Mouse (Mus musculus) left cerebral cortex, postnatal 25 days (tissue): ENCODE data around the gene Nrp1. TPM values are rescaled to one million over a fixed set of nuclear protein-coding genes. Genes with fewer than 3 reads are reported as not detected.

Source experiments
- DNase-seq, 2 experiments: peaks; one replicate each; pipeline ENCODE4 v3.0.0; 2022; ENCODE audit warnings: low spot score in 2 of 2, mixed read lengths in 1 of 2
- intact Hi-C: fragments of 180-260 bp; cut with DNase I; formaldehyde crosslinking; loops from one replicate; pipeline ENCODE4 v1.15.1; 2025
- total RNA-seq, 2 experiments: library from RNA; stranded (reverse); gene quantifications; 2 replicates each; pipeline ENCODE4 v1.2.3; 2021

Gene Nrp1
- total RNA-seq, 2 experiments from 2014 or later: 24.6 to 29.6 TPM

DNA sequence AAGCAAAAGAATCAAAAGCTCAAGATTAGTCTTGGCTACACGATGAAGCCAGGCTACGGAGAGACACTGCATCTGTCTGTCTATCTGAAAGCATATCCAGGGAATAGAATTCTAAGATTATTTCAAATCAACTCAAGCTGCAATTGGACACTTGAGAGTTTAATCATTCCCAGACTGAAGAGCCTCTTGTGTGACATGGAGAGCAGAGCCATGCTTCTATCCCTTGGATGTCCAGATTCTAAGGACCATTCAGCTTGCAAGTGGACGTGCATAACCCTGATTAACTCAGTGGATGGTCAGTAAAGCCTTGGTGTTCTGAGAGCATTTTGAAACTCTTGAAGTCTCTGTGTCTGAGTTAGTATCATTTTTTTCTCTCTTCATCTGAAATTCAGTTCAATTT lies 95.6 kb downstream of the Nrp1 start:
- intact Hi-C loops: no loop called here
- DNase-seq: no peak

DNA sequence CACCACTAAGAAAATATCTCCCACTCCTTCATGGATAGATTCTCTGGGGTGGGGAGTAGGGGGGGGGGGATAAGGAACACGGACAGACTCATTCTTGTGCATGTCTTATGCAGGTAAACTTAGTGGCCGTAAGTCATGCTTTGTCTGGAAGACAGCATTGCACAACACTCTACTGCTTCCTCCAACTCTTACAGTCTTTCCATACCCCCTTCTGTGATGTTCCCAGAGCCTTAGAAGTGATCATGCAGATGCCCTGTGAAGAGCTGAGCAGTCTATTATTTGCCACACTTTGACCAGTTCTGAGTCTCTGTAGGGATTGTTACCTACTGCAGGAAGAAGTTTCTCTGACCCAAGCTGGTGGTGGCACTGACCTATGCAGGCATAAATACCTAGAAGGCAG lies 98.9 kb downstream of the Nrp1 start:
- DNase-seq: no peak
- intact Hi-C loops: no loop called here

DNA sequence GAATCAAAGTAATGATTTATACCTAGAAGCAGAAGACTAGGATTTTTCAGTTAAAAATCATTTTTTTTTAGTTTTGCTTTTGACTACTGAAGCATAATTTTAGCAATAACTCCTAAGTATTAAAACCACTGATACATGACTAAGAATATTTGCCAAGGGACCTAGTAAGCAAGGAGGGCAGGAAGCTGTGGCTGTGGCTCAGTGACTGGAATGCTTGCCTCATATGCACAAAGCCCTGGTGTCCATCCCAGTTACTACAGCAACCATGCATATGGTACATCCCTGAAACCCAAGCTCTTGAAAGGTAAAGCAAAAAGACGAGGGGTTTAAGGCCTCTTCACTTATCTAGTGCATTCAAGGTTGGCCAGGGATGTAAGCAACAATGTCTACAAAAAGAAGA lies 101.3 kb downstream of the Nrp1 start:
- intact Hi-C loops: no loop called here
- no peak for DNase-seq

DNA sequence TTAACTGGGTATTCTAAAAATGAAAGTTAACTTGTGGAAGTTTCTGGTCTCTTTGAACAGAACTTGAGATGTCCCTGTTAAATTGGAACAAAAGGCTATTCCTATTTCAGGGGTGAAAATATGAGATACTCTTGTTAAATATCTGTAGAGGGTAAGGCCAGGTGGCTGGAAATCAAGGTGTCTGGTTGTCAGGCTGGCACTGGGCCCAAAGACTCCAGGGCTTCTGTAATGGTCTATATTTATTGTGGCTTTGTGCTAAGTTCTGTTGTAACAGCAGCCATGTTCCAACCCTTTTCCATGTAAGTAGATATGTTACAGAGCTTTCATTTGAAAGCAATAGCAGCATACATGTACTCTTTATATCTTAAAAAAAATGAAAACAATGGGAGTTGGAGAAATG lies 103.3 kb downstream of the Nrp1 start:
- intact Hi-C loops: no loop called here
- no peak for DNase-seq

DNA sequence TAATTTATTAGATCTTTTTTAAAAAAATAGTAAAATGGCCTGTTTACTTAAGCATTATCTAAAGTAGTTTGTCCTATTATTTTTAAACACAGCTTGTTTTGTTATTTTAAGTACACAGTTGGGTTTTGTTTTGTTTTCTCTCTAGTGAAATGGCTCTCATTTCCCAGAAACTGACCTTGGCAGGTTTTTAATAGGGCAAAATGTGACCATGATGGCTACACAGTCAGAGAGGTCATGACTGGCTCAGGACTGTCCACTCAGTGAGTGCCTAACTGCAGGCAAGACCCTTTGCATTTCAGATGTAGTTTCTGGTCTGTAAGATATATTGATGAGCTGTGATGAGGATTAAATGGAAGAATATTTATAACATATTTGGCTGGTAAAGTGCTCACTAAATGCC lies 104.8 kb downstream of the Nrp1 start:
- intact Hi-C loops: no loop called here
- no peak for DNase-seq

DNA sequence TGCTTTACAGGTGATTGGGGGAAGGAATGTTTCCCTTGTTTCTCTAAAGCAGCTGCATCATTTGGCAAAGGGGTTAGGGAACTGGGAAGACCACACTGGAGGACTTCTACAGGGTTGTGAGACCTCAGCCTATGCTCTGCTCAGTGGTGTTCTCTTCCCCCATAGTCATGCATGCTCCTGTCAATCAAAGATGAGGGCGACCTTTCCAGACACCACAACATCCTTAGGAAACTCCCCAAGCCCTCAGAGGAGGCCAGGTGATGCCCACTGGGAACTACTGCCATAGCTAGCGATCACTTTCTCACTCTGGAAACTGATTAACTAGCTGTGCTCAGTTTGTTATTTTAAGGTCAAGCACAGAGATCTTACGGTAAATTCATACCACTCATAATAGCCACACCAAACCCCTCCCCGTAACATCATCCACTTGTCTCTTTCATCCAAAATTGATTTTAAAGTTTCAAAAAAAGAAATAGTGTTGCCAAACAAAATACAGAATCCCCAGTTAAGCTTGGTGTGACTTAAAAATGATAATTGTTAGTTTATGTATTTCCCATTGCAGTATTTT lies 105.7 kb downstream of the Nrp1 start:
- intact Hi-C loops: no loop called here
- no peak for DNase-seq

DNA sequence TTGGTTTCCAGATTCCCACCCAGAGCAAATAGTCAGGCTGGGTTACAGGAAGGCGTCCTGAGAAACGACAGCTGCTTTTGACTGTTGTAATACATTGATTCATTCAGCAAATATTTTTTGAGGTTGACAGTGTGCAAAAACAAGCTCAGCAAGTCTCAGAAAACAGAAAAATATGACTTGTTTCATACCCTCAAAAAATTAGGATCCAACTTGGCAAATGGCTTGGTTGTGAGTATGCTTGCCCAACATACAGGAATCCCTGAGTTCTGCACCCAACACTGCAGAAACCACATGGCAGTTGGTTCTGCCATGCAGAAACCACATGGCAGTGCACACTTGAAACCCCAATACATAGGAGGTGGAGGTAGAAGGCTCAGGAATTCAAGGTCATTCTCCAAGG lies 107.1 kb downstream of the Nrp1 start:
- intact Hi-C loops: no loop called here

DNA sequence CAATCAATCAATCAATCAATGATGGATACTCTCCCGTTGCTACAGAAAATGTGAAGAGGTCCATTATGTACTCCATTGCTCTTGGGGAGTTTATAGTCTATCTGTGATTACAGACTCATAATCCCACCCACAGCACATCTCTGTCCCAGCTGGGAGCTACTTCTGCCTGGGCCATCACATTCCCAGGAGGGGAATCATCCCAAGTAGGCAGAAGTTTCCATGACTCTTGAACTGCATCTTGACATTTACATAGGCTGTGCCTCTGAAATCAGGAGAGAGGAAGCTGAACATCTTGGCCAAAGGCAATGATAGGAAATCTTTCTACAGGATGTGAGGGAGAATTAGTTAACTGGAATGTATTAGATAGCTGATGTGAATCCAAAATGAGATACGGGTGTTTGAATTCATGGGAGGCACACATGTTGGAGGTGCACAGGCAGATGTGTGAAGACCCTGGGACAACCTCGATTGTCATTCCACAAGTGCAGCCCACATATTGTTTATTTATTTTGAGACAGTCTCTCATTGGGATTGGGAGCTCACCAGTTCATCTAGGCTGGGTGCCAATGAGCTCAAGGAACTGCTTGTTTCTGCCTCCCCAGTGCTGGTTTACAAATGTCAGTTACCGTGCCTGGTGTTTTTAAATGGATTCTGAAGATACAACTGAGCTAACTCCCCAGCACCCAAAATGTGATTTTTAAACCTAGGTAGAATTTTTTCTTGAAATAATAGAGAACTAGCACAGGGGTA lies 108.5 kb downstream of the Nrp1 start:
- intact Hi-C loops: no loop called here
- DNase-seq: no peak

More for the DNA sequence above, 107.1 kb downstream of the Nrp1 start:
- no peak for DNase-seq

DNA sequence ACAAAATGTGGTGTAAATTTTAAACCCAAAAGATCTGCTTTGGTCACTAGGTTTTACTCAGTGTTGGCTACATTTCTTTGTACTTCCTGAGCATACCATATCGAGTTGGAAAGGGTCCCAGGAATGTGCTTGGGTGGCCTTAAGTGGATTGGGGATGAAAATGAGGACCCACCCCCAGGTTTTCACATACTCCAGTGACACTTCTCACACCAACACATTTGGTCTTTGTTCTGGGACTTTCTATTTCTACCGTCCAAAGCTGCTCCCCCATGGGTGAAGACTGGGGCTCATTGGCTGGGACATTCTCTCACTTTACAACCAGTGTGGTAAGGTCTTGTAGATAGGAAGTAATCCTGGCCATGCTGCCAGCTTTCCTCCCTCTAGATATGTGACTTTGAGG lies 111.7 kb downstream of the Nrp1 start:
- intact Hi-C loops: no loop called here

DNA sequence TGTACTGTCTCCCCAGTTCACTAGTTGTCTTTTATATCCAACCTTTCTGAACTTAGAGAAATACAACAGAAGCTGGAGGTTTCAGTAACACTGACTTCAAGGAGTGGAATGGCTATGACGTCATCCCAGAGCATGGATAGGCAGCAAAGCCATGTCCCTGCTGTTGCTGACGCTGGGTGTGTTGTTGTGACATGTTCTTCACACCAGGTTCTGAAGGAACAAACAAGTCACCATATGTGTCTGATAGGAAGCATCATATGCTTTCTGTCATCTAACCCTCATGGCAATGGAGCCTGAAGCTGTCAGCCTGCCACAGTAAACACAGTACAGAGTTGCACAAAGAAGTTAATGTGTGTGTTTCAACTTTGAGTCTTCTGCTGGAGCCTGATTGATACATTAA lies 112.8 kb downstream of the Nrp1 start:
- intact Hi-C loops: no loop called here
- no peak for DNase-seq

More for the DNA sequence above, 111.7 kb downstream of the Nrp1 start:
- no peak for DNase-seq

DNA sequence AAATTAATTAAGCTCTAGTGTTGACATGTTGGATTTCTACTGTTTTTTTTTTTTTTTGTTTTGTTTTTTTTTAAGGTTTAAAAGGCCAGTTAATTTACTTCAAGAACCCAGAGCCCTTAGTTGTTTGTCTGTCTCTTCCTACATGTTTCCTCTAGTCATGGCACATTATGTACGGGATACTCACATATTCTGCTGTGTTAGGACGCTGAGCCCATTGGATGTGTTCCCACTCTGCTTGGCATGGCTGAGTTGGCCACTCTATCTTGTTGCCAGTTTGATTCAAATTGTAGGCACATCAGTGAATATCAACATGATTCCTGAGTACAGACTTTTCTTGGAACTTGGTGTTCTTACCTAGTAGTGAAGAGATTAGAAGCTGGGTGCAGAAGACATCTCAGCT lies 114.5 kb downstream of the Nrp1 start:
- no peak for DNase-seq
- intact Hi-C loops: no loop called here

DNA sequence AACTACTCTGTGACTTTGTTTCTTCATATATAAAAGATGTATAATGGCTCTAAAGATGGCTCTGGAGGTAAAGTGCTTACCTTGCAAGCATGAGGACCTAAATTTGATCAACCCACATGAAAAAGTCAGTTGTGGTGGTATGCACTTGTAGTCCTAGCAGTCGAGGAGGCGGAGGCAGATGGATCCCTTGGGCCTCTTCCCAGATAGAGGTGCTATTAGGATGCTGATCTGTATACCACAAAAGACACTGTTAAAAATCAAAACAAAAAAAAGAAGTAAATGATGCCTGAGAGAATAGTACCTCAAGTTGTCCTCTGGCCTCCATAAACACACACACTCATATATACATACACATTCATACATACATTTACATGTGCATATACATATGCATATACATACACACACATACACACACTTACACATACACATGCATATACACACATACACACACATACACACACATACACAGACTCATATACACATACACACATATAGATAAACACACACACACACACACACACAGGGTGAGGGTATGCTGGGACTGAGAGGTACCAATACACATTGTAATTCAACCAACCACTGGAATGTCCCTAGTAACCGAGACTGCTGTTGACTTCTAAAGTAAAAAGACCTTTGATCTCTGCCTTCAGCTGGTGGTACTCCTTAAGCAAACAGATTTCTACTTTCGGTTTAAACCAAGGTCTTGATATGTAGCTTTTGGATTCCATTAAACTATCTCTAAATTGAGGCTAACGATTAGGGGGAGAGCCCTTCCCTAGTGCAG lies 115.2 kb downstream of the Nrp1 start:
- DNase-seq: no peak
- intact Hi-C loops: no loop called here

DNA sequence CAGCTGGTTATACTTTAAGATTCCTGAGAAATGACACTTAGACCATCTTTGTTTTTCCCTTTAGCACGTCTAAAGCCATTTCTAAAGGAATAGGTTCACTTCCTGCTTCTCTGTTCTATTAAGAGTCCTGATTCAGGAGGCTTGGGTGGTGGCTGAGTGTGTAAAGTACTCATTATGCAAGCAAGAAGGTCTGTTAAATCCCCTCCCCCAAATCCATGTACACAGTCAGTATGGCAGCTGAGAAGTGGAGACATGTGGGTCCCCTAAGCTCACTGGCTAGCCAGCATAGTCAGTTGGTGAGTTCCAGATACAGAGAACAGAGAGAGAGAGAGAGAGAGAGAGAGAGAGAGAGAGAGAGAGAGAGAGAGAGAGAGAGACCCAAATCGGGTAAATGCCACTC lies 116.2 kb downstream of the Nrp1 start:
- intact Hi-C loops: no loop called here
- no peak for DNase-seq

DNA sequence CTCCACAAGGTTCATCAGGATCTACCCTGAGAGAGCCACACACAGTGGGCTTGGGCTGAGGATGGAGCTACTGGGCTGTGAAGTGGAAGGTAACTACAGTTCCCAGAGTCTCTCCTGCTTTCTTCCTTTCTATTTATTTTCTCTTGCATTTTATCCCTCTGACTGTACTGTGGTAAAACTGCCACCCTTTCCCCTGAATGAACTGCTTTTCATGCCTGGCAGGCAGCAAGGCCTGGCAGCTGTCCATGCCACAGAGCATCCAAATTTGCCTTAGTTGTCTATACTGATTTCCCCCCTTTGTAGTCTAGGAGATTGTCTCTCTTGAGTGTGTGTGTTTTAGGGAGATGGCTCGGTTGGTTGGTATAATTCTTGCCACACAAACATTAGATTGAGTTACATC lies 117.8 kb downstream of the Nrp1 start:
- no peak for DNase-seq
- intact Hi-C loops: no loop called here

DNA sequence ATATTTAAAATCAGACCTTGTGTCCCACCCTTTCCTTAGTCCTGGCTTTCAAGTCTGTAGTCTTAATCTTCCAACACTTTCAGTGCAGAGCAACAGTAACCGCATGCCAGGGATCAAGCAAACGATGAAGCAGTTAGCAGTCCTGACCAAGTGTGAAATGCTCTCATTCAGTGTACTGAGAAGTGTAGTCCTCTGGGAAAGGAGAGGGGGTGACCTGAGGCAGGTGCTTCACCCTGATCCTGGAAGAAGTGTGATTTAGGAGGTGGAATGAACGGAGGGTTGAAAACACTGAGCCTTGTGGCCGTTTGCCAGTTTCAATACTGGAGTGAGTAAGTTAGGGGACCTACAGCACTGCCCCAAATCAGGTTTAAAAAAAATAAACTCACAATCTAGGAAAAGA lies 119.6 kb downstream of the Nrp1 start:
- intact Hi-C loops: no loop called here
- DNase-seq: no peak

DNA sequence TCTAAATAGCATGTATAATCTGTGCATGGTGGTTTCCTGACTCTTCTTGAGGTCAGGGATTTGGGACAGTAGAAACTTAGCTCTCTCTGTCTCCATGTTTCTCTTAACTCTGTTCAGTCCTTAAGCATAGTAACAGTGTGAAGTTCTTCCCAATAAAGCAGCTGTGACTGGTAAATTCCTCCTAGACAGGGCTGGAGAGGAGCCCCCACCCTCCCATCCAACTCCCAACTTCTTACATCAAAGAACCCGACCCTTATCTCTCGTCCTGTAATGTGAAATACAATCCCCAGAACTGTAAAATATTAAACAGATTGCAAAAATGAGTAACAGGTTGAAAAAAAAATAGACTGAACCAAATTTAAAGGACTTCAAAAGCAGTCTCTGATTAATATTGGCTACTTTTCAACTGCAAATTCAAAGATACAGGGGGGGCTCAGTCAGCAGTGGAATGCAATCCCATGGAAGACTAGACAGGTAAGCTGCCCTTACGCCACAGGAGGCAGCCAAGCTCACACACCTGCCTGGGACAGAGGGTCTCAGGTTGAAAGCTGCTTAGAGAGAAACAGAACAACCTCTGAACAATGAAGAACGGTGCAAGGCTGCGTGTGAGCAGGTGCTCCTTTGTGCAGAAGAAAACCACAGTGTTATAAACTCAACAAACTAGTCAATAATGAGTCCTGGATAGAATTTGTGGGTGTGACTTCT lies 121.1 kb downstream of the Nrp1 start:
- intact Hi-C loops: no loop called here
- no peak for DNase-seq

DNA sequence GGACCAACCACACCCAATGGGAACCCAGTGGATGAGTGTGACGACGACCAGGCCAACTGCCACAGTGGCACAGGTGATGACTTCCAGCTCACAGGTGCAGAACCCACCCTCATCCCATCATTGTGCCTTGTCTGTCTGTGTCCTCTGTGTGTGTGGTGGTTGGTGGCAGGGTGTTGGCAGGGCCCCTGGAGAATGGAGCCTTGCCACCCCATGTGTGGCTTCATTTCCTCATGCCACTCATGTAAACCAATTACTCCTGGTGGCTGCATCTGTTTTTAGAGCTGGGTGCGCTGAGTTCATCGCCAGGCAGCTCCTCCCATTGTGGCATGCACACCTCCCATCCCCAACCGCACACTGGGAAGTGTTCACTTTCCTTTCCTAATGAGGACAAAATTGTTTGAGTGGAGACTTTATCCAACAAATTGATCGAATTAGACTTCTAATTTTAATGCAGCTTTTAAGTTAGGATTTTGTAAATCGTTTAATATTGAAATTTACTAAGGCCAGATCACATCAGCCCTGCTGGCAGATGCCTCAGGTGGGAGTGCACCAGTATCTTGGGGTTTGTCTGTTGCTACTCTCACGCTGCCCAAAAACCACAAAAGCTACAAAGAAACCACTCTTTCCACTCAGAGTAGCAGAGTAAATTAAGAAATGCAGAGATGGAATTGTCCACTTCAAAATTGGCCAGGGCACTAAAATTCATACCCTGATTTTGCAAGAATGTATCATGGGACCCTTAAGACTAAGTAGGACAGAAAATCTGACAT lies 122.7 kb downstream of the Nrp1 start:
- intact Hi-C loops: no loop called here
- no peak for DNase-seq

DNA sequence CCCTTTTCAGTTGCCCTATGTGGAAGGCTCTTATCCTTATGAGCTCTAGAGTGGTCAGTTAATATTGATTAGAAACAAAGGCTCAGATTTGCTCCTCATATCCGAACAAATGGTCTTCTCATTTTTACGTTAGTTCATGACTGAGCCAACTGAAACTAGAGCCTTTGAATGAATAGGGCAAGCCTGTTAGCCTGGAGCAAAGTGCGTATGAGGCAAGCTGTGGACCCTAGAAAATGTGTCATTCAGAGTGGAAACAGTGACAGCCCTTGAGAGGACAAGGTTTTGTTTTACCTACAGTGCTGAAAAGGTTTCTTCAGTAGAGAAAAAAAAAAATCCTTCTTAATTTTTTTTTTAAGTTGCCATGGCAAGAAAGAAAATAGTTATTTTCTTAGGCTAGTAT lies 124.9 kb downstream of the Nrp1 start:
- intact Hi-C loops: no loop called here
- no peak for DNase-seq

DNA sequence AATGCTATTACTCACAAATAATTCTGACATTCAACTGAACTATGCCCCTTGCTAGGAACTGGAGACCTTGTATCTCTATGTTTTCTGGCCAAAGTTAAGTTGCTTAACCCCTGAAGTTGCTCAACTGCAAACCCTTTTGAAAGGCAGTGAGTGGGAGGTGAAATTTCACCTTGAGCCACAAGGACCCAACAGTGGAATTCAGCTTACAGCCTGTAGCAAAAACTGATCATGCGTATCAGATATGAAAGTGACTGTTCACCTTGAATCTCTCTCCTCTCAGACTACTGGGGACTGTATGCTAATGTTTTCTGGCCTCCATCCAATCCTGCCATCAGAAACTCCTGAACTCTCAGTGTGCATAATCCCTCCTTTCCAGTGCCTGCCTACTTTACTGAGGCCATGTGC lies 126.3 kb downstream of the Nrp1 start:
- intact Hi-C loops: no loop called here
- DNase-seq: no peak

DNA sequence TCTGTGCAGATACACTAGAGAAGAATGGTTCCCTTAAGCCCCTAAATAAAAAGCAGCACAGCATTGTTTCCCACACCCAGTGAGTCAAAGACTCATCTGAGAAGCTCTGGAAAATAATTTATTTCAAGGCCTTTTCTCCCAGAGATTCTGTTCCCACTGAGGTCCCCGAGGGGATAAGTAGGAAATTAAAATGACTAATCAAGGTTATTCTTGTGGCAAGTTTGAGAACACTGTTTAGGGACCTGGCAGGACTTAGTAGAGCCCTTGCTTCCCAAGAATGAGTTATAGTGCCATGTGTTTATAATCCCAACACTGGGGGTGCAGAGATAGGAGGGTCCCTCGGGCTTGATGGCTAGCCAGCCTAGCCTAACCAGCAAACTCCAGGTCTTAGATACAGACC lies 127.6 kb downstream of the Nrp1 start:
- intact Hi-C loops: no loop called here
- no peak for DNase-seq
